Mouse (Mus musculus): Measurements from ENCODE around the gene Sh3gl1.

Sh3gl1 gene

GRCm38 (mm10) chr17:56021161-56021910 lies 15.1 kb downstream of the Sh3gl1 start:
- peak in 1 of 2 experiments; percentile 78 for DNase-seq (ENCODE audit: low spot score in 2 of 2)

DNA sequence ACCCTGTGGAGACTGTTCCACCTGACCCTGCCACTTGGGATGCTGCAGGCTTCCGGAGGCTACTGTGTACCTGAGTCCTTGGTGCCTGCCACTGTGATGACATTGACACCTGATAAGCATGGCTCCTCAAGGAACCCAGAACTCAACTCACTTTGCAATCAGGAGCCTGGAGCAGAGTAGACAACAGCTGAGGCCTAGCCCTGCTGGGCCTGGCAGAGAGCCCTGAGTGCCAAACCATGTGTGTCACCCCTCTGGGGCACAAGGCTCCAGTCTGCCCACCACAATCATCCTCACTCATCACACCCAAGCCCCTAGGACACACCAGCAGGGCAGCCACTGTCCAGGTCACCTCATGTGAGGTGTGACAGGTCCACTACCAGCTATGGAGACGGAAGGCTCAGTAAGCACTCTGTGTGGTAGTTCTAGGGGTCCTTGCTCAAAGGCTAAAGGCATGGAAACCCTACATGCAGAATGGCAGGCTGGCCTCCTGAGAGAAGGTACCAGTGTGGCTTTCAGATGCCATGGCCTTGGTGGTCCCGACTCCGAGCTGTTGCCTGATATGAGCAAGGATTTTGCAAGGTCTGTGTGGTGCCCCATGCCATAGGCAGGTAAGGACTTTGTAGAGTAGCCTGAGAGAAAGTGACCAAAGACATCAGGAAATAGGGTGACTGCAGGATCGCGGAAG lies 15.9 kb downstream of the Sh3gl1 start:
- DNase-seq (ENCODE audit: low spot score in 2 of 2), result no peak

GRCm38 (mm10) chr17:56018347-56019131 lies 17.9 kb downstream of the Sh3gl1 start:
- peak in 1 of 2 experiments; percentile 62 for DNase-seq (ENCODE audit: low spot score in 2 of 2)

DNA sequence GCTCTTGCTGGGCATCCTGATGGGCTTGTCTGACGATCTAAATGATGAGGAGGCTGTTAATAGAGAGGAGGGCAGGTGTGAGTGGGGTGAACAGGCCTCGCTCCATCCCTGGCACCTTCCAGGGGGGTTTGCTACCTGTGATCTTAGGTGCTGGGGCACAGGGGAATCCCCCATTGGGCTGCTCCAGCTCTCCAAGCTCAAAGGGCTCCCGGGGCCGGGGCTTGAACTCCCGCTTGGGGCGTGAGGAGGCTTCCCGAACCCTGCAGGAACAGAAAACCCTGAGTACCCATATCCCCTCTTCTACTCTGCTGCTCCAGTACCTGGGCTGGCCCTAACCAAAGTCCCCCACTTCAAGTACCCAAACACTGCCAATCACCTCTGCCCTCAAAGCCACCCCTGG lies 18.6 kb downstream of the Sh3gl1 start:
- DNase-seq (ENCODE audit: low spot score in 2 of 2), result no peak

DNA sequence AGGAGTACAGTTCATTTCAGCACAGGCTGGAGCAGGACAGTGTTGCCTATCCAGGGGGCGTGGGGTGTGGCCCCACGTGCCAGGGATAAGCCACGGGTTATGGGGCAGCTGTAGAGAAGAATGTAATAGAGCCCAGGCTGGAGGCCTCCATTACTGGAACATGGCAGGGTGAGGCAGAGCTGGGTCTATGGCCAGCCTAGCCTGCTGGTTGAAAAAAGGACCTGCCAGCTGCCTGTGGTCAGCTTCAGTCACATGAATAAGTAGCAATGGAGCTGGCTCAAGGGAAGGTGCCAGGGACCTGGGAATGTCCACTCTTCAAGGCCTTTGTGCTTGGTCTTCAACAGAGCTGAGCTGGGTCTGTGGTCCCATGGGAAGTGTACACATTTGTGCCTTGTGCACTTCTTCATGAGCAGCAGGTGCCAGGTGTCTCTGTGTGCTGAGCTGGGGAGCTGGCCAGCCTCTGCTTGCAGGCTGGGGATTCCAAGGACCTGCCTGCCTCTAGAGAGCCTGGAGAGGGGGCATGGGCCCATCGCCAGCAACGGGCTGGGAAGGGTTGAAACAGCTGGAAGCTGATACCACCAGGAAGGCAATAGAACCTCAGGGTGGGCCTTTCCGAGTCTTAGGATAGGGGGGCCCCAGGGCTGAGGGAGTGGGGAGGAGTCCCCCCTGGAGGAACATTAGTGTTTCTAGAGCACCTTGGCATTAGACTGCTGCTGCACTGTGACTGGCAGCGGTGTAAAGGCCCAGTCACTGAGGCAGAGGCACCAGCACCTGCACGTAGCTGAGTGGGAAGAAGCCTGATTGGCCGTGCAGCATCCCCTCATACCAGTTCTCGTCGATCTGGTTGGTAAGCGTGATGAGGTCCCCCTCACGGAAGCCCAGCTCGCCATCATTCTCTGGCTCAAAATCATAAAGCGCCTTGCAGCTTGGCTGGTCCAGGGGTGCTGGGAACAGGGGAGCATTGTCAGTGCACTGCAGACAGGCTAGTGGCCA lies 19.3 kb downstream of the Sh3gl1 start:
- no peak for DNase-seq (ENCODE audit: low spot score in 2 of 2)

DNA sequence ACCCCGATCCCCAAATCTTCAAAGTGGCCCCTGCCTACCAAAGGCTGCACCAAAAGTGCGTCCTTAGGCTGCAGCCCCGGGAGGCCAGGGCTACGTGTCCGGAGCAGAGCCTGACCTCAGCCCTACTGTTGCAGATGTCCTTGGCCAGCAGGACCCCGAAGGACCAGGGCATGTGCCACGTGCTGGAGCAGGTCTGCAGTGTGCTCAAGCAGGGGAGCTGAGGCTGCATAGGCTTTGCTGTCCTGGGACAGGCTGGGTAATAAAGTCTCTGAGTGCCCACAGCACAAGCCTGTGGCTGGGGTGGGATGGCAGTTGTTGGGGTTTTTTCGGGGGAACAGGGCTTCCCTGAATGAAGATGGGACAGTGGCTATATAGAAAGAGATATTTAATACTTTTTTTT lies 20.1 kb downstream of the Sh3gl1 start:
- no peak for DNase-seq (ENCODE audit: low spot score in 2 of 2)

DNA sequence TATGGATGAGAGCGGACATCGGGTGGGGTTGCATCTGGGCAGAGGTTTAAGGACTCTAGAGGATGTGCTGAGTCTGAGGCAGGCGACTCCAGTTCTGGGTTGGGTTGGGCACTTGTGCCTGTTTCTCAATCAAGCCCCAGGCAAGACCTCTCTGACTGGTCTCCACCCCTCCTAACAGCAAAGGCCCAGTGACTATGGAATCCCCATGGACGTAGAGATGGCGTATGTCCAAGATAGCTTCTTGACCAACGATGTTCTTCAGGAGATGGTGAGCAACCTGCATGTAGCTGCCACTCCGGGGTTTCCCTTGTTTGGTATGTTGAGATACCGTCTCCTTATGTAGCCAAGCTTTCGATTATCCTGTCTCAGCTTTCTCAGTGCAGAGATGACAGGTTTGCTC lies 21.1 kb downstream of the Sh3gl1 start:
- DNase-seq (ENCODE audit: low spot score in 2 of 2), result no peak

- DNase-seq (ENCODE audit: low spot score in 2 of 2), result no peak
Observed at GRCm38 (mm10) chr17:56011441-56011840, 25.0 kb downstream of the Sh3gl1 start.

GRCm38 (mm10) chr17:56010681-56011080 lies 25.8 kb downstream of the Sh3gl1 start:
- no peak for DNase-seq (ENCODE audit: low spot score in 2 of 2)

DNA sequence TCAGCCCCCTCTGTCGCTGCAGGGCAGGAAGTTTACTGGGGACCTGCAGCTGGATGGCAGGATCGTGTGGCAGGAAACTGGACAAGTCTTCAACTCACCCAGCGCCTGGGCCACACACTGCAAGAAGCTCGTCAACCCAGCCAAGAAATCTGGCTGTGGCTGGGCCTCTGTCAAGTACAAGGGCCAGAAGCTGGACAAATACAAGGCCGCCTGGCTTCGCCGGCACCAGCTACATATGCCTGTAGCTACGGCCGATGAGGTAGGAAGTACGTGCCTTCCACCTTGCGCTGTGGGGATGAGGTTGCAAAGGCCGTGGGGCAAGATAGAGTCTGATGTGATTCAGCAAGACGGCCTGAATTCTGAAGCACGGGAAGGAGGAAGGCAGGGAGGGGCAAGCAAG lies 26.2 kb downstream of the Sh3gl1 start:
- no peak for DNase-seq (ENCODE audit: low spot score in 2 of 2)

- no peak for DNase-seq (ENCODE audit: low spot score in 2 of 2)
Observed at GRCm38 (mm10) chr17:56009962-56010240, 26.5 kb downstream of the Sh3gl1 start.

- peak; percentile 90 to 93 for DNase-seq (ENCODE audit: low spot score in 2 of 2)
Observed at GRCm38 (mm10) chr17:56009088-56009961, 27.1 kb downstream of the Sh3gl1 start.

DNA sequence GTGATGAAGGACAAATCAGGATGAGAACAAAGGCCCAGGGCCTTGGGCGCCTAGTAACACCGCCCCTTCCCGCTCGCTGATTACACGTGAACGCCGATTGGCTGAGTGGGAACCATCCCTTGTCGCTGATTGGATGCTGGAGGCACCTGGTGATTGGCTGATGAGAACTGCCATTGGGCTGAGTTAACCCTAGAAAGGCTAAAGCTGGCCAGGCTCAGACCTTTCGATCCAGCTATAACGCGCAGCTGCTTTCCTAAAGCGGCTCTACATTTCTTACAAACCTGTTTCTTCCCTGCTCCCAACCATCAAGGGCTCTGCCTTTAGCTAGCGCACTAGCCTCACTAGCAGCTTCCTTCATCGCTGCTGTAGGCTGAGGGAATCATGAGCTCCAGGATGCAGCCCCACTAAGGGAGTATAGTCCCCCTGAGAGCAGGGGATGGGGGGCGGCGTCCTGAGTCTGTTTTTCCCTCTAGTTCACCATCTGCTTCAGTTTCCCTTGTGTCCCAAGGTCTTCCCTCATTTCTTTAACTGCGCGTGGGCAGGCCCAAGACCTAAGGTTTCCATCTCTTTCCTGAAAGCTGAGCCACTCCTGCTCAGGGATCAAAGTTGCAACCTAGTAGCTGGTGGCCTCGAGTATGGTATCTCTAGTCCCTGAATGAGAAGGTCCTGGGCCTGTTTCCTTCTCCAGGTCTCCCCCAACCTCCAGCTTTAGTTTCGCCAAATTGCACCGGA lies 27.9 kb downstream of the Sh3gl1 start:
- DNase-seq (ENCODE audit: low spot score in 2 of 2), result peak; percentile 93 to 96

GRCm38 (mm10) chr17:56007444-56008355 lies 28.7 kb downstream of the Sh3gl1 start:
- DNase-seq (ENCODE audit: low spot score in 2 of 2), result no peak

- no peak for DNase-seq (ENCODE audit: low spot score in 2 of 2)
Observed at GRCm38 (mm10) chr17:56006956-56007355, 29.5 kb downstream of the Sh3gl1 start.

GRCm38 (mm10) chr17:56005415-56006061 lies 30.9 kb downstream of the Sh3gl1 start, which contains the start of the genes Stap2 and Mpnd:
Gene Stap2, minus strand, starts transcription at chr17:56005584.
Gene Mpnd, plus strand, starts transcription at chr17:56005711.
- no peak for DNase-seq (ENCODE audit: low spot score in 2 of 2)

DNA sequence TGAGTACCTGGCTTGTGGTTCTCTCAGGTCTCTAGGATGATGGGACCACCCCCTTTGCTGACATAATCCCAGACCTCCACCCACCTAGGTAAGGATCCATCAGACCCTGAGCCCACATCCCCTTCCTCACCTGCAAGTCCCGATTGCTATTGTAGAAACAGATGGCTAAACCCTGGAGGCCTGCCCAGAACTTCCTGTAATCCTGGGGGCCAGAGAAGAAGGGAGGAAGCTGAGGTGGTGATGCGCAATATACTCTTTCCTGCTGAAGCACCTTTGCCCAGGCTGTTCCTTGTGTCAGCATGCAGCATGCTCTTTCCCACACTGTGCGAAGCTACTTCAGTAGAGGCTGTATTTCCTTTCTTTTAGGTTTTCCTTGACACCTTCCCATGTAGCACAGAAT lies 33.4 kb downstream of the Sh3gl1 start:
- no peak for DNase-seq (ENCODE audit: low spot score in 2 of 2)

Measured in right cerebral cortex, postnatal 36 days (tissue).